Mouse (Mus musculus) ovary, adult 18-20 months (tissue): ENCODE results near the gene Cib1.

ENCODE experiments used
- DNase-seq: peaks from one replicate; pipeline ENCODE4 v3.0.0; 2022; ENCODE audit warnings: low spot score, mixed read lengths

Cib1 gene

GRCm38 (mm10) chr7:80232489-80233029 is at the start of gene Cib1, which contains the start of gene Gdpgp1:
Gene Cib1, minus strand, starts transcription at chr7:80232813.
Gene Gdpgp1, plus strand, starts transcription at chr7:80232865.
- peak; percentile 97 for DNase-seq

GRCm38 (mm10) chr7:80281646-80282045 is 49.0 kb upstream of the Cib1 start:
- DNase-seq = no peak

GRCm38 (mm10) chr7:80280998-80281397 is 48.4 kb upstream of the Cib1 start:
- no peak for DNase-seq

GRCm38 (mm10) chr7:80280032-80280431 is 47.4 kb upstream of the Cib1 start:
- no peak for DNase-seq

- no peak for DNase-seq
Measured at GRCm38 (mm10) chr7:80276374-80276773, 43.8 kb upstream of the Cib1 start.

GRCm38 (mm10) chr7:80273456-80273855 is 40.8 kb upstream of the Cib1 start:
- no peak for DNase-seq

- peak; percentile 15 for DNase-seq
Measured at GRCm38 (mm10) chr7:80269751-80270255, 37.2 kb upstream of the Cib1 start.

- DNase-seq = peak; percentile 89
Measured at GRCm38 (mm10) chr7:80268897-80269750, 36.5 kb upstream of the Cib1 start, which contains the start of gene Vps33b. Gene Vps33b, plus strand, starts transcription at chr7:80269649.

- DNase-seq = no peak
Measured at GRCm38 (mm10) chr7:80267764-80268163, 35.2 kb upstream of the Cib1 start.

GRCm38 (mm10) chr7:80264606-80265005 is 32.0 kb upstream of the Cib1 start:
- no peak for DNase-seq

- DNase-seq = no peak
Measured at GRCm38 (mm10) chr7:80261372-80261990, 28.9 kb upstream of the Cib1 start.

GRCm38 (mm10) chr7:80260625-80261371 is 28.2 kb upstream of the Cib1 start, which contains the start of gene Ngrn:
Gene Ngrn, plus strand, starts transcription at chr7:80261215.
- DNase-seq = peak; percentile 72

- DNase-seq = no peak
Measured at GRCm38 (mm10) chr7:80257706-80258105, 25.1 kb upstream of the Cib1 start.

GRCm38 (mm10) chr7:80255981-80256380 is 23.4 kb upstream of the Cib1 start:
- no peak for DNase-seq

GRCm38 (mm10) chr7:80252886-80253285 is 20.3 kb upstream of the Cib1 start:
- DNase-seq = no peak

GRCm38 (mm10) chr7:80252437-80252836 is 19.8 kb upstream of the Cib1 start:
- no peak for DNase-seq

GRCm38 (mm10) chr7:80246859-80247258 is 14.2 kb upstream of the Cib1 start:
- no peak for DNase-seq

- DNase-seq = peak; percentile 97
Measured at GRCm38 (mm10) chr7:80246148-80246721, 13.6 kb upstream of the Cib1 start, which contains the start of gene Ttll13. Gene Ttll13, plus strand, starts transcription at chr7:80246376.

- DNase-seq = no peak
Measured at GRCm38 (mm10) chr7:80244851-80245250, 12.2 kb upstream of the Cib1 start.

- DNase-seq = no peak
Measured at GRCm38 (mm10) chr7:80241661-80242060, 9.0 kb upstream of the Cib1 start.

GRCm38 (mm10) chr7:80238542-80238941 is 5.9 kb upstream of the Cib1 start:
- no peak for DNase-seq
